Mouse (Mus musculus) liver, embryonic 14.5 days (tissue): ENCODE data around the gene Nt5dc2. TPM values are rescaled to one million over a fixed set of nuclear protein-coding genes. Genes with fewer than 3 reads are reported as not detected.

ENCODE experiments used
- ATAC-seq: fragments of 200-750 bp; cut with Nextera tagmentation; 2 replicates; pipeline ENCODE4 v1.8.0; 2017; ENCODE audit warnings: moderate number of reproducible peaks, mild to moderate bottlenecking, moderate library complexity; ENCODE audit not compliant: insufficient read depth
- DNase-seq, 3 experiments: peaks; one replicate each; pipeline ENCODE4 v3.0.0-alpha.2; 2012 to 2013; ENCODE audit warnings: low read depth in 3 of 3, low spot score in 3 of 3
- H3K27ac ChIP-seq: fragments of 300-500 bp; sonication (generic); 2 replicates; pipeline ENCODE4 v1.5.1; 2014; ENCODE audit warnings: moderate library complexity, mild to moderate bottlenecking, control low read depth, inconsistent platforms
- H3K27me3 ChIP-seq: fragments of 300-500 bp; sonication (generic); 2 replicates; pipeline ENCODE4 v1.6.1; 2014; ENCODE audit warnings: mild to moderate bottlenecking, low read length, moderate library complexity; ENCODE audit not compliant: control insufficient read depth, insufficient read depth
- H3K36me3 ChIP-seq: fragments of 300-500 bp; sonication (generic); replicated peaks from 2 replicates; pipeline ENCODE4 v1.6.1; 2014; ENCODE audit warnings: low read depth; ENCODE audit not compliant: control insufficient read depth, insufficient read depth
- H3K4me1 ChIP-seq, 2 experiments: fragments of 200-500 bp in 1 of 2; fragments of 300-500 bp in 1 of 2; sonication (generic) in 1 of 2; replicated peaks; 2 replicates each; pipeline ENCODE4 v1.6.1; 2012 to 2014; ENCODE audit warnings: antibody characterized with exemption in 1 of 2, inconsistent platforms in 1 of 2, low read length in 1 of 2; ENCODE audit not compliant: control insufficient read depth in 2 of 2, insufficient read depth in 2 of 2
- H3K4me2 ChIP-seq: fragments of 300-500 bp; sonication (generic); 2 replicates; pipeline ENCODE4 v1.6.1; 2014; ENCODE audit warnings: low read depth, mild to moderate bottlenecking, control low read depth, moderate library complexity
- H3K4me3 ChIP-seq, 2 experiments: fragments of 200-500 bp in 1 of 2; fragments of 300-500 bp in 1 of 2; sonication (generic) in 1 of 2; 2 replicates each; pipeline ENCODE4 v1.5.1; 2012 to 2014; ENCODE audit warnings: low read depth in 2 of 2, low read length in 2 of 2, mild to moderate bottlenecking in 2 of 2, control low read depth in 1 of 2, inconsistent platforms in 1 of 2, moderate library complexity in 1 of 2; ENCODE audit not compliant: insufficient read depth in 1 of 2
- H3K9ac ChIP-seq: fragments of 300-500 bp; sonication (generic); replicated peaks from 2 replicates; pipeline ENCODE4 v1.6.1; 2014; ENCODE audit warnings: mild to moderate bottlenecking, control low read depth, moderate library complexity
- H3K9me3 ChIP-seq: fragments of 300-500 bp; sonication (generic); 2 replicates; pipeline ENCODE4 v1.6.1; 2016; ENCODE audit warnings: low read length, mixed read lengths; ENCODE audit not compliant: control insufficient read depth
- CTCF ChIP-seq: IDR thresholded peaks from 2 replicates; pipeline ENCODE4 v1.5.1; 2016; ENCODE audit warnings: antibody characterized with exemption, low read depth, control low read depth
- EP300 ChIP-seq: IDR thresholded peaks from 2 replicates; pipeline ENCODE4 v1.6.1; 2016; ENCODE audit warnings: antibody characterized with exemption, low read depth
- WGBS: fragments of 180-500 bp; shearing (Covaris S2); extraction: QIAGEN DNeasy Blood & Tissue Kit; methylation state at CpG from one replicate; pipeline ENCODE4 v1.1.7; 2014; ENCODE audit not compliant: insufficient replicate concordance; 5-methylcytosine and 5-hydroxymethylcytosine counted together
- polyA plus RNA-seq, 2 experiments: library from polyadenylated mRNA; depleted of rRNA in 1 of 2; stranded (reverse) in 1 of 2; unstranded in 1 of 2; fragments of >200 nt; fragmentation: Nextera tagmentation in 1 of 2; extraction: Ambion mirVana in 1 of 2; gene quantifications; 2 replicates each; pipeline versions ENCODE4 v1.2.1 to v1.2.3; 2012 to 2014

The Nt5dc2 gene
- polyA plus RNA-seq, 2 experiments, result 146 to 161 TPM

DNA sequence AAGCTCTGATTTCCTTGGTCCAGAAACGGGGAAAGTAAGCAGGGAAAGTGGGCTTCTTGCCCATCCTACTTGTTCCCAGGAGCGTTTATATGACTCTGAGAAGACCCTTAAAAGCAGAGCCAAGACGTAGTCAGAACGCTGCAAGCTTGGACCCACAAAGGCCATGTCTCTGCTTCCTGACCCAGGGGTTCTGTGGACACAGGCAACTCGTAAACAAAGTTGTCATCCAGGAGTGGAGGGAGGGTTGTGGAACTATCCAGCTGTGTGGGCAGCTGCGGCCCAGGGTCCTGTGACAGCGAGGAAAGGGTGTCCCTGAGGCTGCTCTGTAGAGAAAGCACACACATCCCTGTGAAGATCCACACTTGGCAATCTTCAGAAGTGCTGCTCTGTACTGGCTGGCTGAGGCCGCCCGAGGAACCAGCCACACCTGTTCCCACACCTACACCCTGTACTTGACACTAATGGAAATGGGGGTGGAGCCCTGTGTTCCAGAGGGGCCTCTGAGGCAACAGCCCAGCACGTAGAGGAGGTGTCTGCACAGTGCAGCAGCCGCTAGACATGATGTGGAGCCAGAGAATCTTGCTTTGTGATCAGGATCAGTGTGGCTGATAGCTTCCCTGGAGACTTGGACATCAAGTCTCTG lies 2.3 kb downstream of the Nt5dc2 start:
- ATAC-seq, result no peak
- H3K9me3 ChIP-seq, result no peaks in the 10 kb centered on the region
- 66% methylated on average over 11 of the region's 11 CpGs for WGBS
- peaks cover 22% of the 10 kb centered on the region for H3K36me3 ChIP-seq
- no peak overlapping the region for H3K27ac ChIP-seq
- no peaks in the 10 kb centered on the region for H3K27me3 ChIP-seq
- H3K4me3 ChIP-seq, result no peak overlapping the region
- peak overlapping the region; percentile 3 for H3K4me2 ChIP-seq
- DNase-seq, result no peak
- H3K9ac ChIP-seq, result no peak overlapping the region
- peaks cover 20 to 27% of the 10 kb centered on the region in 2 experiments for H3K4me1 ChIP-seq
- TF ChIP-seq EP300 (no peak), CTCF (no peak)

DNA sequence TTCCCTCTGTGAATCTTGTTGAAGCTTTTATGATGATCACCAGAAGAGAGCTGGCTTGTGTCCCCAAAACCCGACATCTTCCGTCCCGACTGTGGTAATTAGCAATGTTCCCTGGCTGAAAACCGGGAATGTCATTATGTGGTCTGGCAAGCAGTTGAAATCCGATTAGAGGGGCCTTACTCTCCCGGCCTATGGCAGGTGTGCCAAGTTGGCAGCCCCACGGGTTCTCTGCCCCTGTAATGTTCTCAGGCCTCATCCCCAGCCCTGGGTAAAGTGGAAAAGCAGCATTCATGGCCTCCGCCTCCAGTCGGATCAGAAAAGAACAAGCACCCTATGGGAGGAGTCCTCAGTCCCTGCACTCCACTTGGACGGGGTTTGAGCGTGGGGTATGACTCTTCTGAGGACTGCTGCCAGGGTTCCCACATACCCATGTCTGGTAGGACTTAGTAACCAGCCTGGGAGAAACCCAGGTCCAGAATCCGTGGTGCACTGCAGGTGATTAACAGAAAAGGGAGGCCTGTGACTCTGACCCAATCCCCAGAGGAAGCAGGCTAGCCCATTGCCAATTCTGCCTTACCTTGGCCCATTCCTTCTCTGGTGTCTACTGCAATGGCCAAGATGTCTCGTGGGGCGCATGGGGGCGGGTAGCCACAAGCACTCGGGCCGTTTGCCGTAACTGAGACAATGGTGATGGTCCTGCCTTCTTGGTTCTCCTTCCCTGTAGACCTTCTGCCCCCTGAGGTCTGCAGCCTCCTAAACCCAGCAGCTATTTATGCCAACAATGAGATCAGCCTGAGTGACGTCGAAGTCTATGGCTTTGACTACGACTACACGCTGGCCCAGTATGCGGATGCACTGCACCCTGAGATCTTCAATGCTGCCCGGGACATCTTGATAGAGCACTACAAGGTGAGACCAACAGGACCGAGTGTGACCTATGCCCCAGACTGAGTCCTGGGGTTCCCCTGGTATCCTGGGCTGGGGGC lies 3.5 kb downstream of the Nt5dc2 start:
- Histone ChIP-seq H3K9me3 (no peaks in the 10 kb centered on the region), H3K27ac (no peak overlapping the region), H3K4me3 (no peak overlapping the region), H3K4me1 (peaks cover 19 to 27% of the 10 kb centered on the region in 2 experiments), H3K27me3 (no peaks in the 10 kb centered on the region), H3K36me3 (peaks cover 30% of the 10 kb centered on the region), H3K9ac (no peak overlapping the region), H3K4me2 (no peak overlapping the region)
- ATAC-seq (no peak), DNase-seq (no peak)
- 82% methylated on average over 25 of the region's 25 CpGs for WGBS
- TF ChIP-seq CTCF (no peak), EP300 (no peak)

GRCm38 (mm10) chr14:31135495-31136410 lies 4.9 kb downstream of the Nt5dc2 start:
- TF ChIP-seq EP300, result no peak
- no peak for TF ChIP-seq CTCF
- H3K4me3 ChIP-seq, result no peak overlapping the region
- ATAC-seq (no peak), DNase-seq (no peak)
- peaks cover 10 to 18% of the 10 kb centered on the region in 2 experiments for H3K4me1 ChIP-seq
- WGBS, result 89% methylated on average over 34 of the region's 34 CpGs
- H3K36me3 ChIP-seq, result peaks cover 37% of the 10 kb centered on the region
- no peaks in the 10 kb centered on the region for H3K9me3 ChIP-seq
- no peak overlapping the region for H3K27ac ChIP-seq
- H3K27me3 ChIP-seq, result no peaks in the 10 kb centered on the region
- no peak overlapping the region for H3K9ac ChIP-seq
- no peak overlapping the region for H3K4me2 ChIP-seq

DNA sequence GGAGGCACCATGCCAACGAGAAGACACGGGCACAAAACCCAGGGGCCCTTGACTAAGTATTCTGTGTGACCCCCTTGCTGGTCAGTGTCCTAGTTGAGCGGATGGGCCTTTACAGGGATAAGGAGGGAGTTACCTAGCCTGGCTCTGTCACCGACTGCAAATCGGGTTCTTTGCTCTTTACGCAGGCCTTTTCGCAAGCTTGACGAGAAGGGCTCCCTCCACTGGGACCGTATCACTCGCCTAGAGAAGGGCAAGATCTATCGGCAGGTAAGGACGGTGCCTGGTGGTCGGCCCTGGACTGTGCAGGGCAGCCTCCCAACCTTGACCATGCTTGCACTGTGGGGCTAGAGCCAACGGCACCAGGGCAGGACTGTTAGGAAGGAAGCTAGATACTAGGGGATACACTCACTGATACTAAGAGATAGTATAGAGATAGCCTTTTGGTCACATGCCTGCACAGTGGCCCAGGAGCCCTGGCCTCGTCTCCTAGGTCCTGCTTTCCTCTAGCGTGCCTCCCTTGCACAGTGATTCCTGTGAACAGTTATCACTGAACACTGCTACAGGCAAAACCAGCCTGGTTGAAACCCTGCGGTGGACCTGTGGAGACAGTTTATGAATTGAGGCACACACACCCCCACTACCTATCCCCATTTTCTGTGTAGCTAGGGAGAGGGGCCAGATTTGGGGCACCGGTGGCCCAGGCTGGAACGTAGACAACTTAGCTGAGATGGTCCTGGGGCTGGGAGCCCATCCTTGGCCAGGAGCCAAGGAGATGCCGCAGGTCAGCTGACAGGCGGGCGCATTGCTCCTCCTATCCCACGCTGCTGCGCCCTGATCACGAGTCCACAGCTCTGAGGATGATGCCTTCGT lies 5.8 kb downstream of the Nt5dc2 start:
- Histone ChIP-seq H3K9me3 (no peaks in the 10 kb centered on the region), H3K9ac (no peak overlapping the region), H3K27me3 (no peaks in the 10 kb centered on the region), H3K27ac (no peak overlapping the region), H3K4me3 (no peak overlapping the region), H3K4me1 (peaks cover 10 to 18% of the 10 kb centered on the region in 2 experiments), H3K36me3 (peaks cover 37% of the 10 kb centered on the region), H3K4me2 (no peak overlapping the region)
- no peak for DNase-seq
- WGBS, result 80% methylated on average over 26 of the region's 26 CpGs
- no peak for ATAC-seq
- TF ChIP-seq EP300 (no peak), CTCF (no peak)
